Mouse (Mus musculus) layer of hippocampus, postnatal 14 days (tissue): ENCODE results near the gene Fance. TPM values are rescaled to one million over a fixed set of nuclear protein-coding genes. Genes with fewer than 3 reads are reported as not detected.
A peak's percentile ranks its signal among the peaks of the same experiment; 100 is the strongest.

ENCODE experiments used
- DNase-seq, 2 experiments: peaks; one replicate each; pipeline ENCODE4 v3.0.0; 2021 to 2022; ENCODE audit warnings: low spot score in 2 of 2, mixed read lengths in 1 of 2
- long read RNA-seq, 2 experiments: library from polyadenylated mRNA; stranded (forward); transcript quantifications; one replicate each; pipeline ENCODE4 v2.0.0; 2021
- total RNA-seq, 2 experiments: library from RNA; stranded (reverse); gene quantifications; 2 replicates each; pipeline ENCODE4 v1.2.3; 2021

Gene Fance
- total RNA-seq = 10 to 100 TPM; 23.0 to 28.2 TPM
- long read RNA-seq, experiment 1, partial matches to known transcripts = 1 of 35 reads
- long read RNA-seq, experiment 1, other reads (novel, unspliced or antisense) = 27 of 35 reads
- long read RNA-seq, experiment 2, transcript Fance-203 (10 exons, 2,025 nt) = major isoform, 5 of 23 reads
- long read RNA-seq, experiment 2, partial matches to known transcripts = 1 of 23 reads
- long read RNA-seq, experiment 2, other reads (novel, unspliced or antisense) = 15 of 23 reads

DNA sequence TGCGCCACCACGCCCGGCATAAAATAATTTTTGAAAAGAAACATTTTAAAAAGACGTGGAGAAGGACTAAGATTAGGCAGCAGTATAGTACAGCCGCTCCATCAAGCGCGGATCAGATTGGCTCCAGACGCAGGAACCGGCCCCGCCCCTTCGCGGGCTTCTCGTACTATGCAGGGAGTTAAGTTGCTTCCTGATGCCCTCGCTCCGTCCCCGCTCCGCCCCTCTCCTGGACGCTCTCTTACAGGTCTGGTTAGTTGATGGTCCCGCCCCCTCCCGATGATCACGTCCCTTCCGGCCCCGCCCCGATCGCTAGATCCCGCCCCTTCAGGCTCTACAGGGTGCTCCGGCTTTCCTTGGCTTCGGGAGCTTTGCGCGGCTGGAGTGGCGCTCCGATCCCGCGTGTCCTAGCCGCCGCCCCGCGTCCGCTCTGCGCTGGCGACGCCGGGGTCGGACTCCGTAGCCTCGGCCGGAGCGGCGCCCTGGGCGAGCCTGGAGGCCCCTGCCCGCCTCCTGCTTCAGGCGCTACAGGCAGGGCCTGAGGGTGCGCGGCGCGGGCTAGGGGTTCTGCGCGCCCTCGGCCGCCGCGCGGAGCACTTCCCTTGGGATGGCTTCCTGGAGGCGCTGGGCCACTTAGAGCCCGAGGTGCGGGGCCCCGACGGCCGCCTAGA lies at the start of gene Fance:
Gene Fance (plus strand): TSS at position 308 of the 668 bp plus-strand sequence.
- peak; percentile 82 to 95 for DNase-seq

DNA sequence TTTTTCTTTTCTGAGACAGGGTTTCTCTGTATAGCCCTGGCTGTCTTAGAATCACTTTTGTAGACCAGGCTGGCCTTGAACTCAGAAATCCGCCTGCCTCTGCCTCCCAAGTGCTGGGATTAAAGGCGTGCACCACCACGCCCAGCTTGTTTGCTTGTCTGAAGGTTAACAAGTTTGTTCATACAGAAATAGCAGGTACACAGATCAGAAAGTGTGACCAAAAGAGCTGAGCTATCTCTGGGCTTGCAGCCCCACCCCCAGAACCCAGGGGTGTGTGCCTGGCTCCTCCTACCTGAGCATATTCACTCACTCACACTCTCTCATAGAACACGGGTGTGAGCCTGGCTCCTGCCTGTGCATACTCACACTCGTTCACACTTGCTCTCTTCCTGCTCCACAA lies 46.1 kb upstream of the Fance start:
- DNase-seq = no peak

DNA sequence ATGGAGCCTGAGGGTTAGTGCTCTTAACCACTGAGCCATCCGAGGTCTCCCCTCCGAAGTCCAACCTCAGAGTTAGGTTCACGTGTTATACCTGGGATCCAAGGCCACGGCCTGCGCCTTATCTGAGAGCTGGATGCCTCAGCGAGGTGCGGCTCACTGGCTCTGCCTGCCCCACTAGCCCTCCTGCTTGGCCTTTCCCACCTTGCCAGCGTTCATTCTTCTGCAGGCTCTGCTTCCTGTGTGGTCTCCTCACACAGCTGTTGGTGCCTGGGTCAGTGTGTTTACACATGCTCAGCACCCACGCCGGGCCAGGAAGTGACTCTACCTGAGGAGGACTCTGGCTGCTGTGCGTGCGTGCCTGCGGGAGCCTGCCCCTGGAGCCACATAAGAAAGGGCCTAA lies 43.2 kb upstream of the Fance start:
- no peak for DNase-seq

DNA sequence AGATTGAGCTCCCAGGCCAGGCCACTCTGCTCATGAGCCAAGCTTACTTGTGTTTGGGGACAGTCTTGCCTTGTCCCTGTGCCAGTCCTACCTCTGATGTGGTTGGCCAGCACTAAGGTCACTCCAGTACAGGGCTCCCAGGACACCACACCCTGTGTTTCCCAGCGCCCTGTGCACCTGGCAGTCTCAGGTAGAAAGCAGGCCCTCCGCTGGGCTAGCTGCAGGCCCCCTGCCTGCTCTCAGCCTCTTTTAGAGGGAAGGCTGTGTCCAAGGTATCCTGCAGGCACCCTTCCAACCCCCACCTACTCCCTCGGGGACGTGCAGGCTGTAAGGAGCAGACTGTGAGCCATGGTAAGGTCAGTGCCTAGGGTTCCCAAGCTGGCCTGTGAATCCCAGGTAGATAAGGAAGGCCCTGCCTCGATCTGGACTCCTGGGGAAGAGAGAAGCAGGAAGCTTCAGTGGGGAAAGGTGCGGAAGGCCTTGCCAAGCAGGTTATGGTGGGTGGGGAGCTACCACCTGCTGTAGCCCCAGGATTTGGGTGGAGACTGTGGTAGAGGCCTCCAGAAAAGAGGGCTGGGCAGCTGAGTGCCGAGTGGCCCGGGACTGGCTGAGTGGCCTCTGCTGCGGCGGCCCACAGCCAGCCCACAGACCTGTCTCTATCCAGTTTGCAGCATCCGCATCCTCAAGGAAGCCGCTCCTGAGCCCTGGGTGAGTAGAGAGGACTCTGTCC lies 41.6 kb upstream of the Fance start:
- DNase-seq = no peak

DNA sequence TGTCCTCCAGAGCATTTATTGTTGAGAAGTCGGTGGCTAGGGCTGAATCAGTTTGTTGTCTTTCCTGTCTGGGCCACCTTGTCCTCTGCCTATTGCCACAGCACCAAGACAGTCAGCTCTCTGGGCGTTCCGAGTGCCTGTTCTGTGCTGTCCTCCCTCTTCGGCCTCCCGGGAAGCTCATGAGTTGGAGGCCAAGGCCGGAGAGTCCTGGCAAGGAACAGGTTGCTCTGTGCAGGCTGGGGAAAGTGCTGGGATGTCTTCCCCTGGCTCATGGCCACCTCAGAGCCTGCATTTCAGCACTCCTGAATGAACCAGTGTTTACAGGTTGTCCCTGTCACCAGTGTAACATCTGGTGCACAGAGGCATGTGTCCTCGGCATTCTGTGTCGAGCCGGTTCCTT lies 41.0 kb upstream of the Fance start:
- no peak for DNase-seq

DNA sequence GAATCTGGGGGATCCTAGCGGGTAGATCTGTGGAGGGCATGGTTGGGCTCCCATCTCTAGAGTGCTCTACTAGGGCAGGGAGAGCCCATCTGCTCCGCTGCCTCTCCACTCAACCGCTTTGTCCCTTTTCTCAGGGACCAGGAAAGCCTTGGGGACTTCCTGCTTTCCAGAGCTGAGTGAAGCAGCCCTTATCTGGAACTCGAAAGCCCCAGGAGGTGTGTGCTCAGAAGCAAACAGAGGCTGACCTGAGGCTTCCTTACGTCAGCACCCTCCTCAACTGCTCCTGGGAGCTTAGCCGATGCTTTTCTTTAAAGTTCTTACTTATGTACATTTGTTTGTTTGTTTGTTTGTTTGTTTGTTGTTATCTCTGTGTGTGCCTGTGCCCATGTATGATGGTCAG lies 40.5 kb upstream of the Fance start:
- DNase-seq = no peak

DNA sequence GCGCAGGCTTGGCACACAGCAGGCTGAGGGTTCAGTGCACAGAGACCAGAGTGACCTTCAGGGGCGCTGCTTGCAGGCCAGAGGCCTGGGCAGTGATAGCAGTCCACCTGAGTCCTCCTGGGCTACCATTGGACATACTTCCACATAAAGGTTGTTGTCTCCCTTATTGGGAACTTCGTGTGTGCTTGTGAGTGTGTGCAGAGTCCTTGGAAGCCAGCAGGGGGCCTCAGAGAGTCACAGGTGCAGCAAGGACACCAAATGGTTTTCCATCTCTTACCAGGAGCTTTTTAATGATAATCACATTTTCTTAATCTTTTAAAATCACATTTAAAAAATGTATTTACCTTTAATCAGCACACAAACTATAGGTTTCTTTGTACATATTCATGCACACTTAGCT lies 38.6 kb upstream of the Fance start:
- DNase-seq = no peak

DNA sequence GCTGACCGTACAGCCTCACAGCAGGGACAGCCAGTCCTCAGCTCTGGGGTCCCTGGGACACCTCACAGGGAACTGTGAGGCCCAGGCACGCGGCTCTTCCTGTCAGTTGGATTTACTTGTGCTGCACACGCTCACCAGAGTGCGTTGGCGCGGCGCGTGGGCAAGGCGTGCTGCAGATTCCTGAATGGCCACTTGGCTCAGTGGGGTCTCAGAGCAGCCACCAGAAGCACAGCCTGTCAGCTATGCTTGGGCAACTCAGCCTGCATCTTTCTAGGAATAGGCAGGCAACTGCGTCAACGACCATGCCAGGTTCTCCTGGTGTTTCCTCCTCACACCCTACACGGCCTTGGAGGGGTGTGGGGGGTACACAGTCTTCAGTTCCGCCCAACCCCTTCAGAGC lies 36.1 kb upstream of the Fance start:
- DNase-seq = no peak

DNA sequence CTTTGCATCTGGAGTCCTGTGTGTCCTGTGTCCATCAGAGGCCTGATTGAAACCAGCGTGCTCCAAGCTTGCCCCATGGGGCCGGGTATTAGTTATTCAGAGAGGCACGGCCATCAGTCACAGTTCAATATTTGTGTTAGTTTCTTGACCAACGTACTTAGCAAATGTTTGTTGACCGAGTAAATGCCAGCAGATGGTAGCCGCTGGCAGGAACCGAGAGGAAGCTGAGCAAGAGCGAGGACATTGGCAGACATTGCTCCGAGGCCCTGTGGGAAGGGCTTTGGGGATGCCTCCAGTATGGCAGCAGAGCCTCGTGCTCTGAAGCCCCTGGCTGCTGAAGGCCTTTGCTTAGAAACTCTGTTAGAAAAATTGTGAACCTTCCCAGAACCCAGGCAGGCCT lies 35.6 kb upstream of the Fance start:
- no peak for DNase-seq

GRCm38 (mm10) chr17:28278156-28278555 lies 35.2 kb upstream of the Fance start:
- DNase-seq = no peak

- no peak for DNase-seq
Measured at GRCm38 (mm10) chr17:28279236-28279635, 34.1 kb upstream of the Fance start.

DNA sequence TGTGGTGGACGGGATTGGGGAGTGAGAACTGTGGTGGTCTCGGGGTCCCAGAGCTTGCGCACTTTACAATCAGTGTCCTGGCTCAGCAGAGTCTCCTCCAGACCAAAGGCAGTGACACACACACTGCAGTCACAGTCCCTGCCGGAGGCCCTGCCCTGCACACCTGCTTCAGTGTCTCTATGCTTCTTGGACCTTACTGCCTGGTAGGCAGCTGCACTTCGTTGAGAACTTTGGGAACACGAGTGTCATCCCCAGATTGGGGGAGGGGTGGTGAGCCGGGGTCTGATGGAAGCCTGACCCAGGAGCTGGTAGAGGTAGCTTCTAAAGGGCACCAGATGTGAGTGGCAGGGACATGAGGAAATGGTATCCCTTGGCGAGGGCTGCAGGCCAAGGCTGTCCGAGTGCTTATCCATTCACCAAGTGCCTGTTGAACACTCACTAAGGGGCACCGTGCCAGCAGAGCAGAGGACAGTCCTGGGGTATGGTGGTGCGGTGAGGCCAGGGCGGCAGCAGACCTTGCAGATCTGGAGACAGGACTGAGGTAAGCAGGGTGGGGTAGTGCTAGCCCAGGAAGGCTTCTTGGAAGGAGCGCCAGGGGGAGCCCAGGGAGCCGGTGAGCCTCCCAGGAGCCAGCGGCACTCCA lies 33.4 kb upstream of the Fance start:
- no peak for DNase-seq

DNA sequence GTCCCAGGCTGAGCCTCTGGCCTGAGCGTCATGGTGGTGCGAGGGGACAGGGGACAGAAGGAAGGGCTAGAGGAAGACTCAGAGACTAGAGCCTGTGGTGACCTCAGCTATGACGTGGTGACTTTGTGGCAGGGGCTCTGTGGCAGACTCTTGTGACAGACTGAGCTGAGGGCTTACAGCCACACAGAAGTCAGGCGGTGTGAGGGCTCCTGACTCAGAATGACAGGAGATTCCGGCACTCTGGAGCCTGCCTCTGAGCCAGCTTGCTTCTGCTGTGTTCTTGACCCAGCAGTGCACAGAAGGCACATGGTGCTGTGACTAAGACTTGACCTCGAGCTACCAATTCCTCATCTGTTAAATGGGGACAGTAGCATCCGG lies 32.9 kb upstream of the Fance start:
- DNase-seq = no peak

DNA sequence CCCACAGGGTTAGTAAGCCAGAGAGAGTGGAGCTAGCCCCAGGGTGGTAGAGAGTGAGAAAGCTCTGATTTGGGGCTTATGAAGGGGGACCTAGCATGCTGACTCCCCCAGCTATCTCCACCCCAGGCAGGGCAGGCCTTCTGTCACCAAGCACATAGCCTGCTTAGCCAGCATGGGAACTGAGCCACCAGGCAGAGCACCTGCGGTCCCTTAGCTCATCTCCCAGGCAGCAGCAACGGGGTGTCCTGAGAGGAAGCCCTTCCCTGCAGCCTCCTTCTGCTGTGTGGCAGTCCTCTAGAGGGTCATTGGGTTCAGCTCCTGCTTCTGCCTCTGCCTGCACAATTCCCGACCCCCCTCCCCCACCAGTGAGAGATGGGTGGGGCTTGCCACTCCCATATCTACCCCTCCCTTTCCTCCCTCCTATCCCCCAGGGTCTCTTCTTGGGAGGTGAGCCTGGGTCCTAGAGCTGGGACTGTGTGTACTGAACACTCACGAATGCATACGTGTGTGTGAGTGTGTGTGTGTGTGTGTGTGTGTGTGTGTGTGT lies 32.4 kb upstream of the Fance start:
- no peak for DNase-seq

DNA sequence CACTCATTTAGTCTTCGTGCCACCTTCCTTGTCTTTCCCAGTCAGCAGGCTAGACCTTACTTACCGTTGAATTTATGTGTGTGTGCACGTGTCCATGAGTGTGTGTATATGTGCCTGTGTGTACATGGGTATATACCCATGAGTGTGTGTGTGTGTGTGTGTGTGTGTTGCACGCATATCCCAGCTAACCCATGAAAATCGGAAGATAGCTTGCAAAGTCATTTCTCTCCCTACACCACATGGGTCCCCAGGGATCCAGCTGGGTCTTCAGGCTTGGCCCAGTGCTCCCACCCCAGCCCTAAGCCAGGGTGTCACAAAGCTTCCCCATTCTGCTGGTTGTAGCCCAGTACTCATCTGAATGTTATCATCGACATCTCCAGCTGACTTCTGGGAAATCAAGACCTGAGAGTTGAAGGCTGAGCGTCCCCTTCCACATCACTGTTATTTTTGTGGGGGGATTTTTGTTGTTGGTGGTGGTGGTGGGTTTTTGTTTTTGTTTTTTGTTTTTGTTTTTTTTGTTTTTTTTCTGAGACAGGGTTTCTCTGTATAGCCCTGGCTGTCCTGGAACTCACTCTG lies 31.4 kb upstream of the Fance start:
- DNase-seq = no peak

GRCm38 (mm10) chr17:28283199-28283598 lies 30.1 kb upstream of the Fance start:
- no peak for DNase-seq

DNA sequence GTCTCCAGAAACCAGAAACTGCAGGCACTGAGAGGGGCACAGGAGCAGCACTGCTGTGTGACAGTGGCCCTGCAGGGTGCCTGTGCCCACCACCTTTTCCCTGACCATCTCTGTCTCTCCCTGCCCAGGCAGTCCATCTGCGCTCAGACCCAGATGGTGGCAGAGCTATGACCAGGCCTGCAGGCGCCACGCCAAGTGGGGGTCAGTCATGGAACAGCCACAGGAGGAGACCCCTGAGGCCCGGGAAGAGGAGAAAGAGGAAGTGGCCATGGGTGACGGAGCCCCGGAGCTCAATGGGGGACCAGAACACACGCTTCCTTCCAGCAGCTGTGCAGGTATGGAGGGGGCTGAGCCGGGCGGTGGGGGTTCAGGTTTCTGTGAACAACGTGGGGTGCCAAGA lies 27.2 kb upstream of the Fance start:
- DNase-seq = no peak

DNA sequence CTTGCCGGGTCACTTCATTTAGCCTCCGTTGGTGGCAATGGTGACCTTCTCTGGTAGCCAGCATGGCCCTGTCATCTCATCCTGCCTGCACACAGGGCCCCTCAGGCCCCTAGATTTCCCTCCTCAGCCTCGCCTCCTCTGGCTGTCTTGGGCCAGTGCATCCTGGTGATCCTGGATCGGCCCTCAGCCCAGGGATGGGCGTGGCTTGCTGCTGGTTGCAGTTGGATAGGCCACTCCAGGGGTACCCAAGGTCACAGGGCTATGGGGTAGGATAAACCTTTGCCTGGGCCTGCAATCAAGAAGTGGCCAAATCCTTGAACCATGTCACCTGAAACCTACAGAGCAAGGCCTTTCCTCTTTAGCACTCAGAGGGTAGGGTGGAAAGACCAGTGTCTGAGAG lies 26.4 kb upstream of the Fance start:
- DNase-seq = no peak

DNA sequence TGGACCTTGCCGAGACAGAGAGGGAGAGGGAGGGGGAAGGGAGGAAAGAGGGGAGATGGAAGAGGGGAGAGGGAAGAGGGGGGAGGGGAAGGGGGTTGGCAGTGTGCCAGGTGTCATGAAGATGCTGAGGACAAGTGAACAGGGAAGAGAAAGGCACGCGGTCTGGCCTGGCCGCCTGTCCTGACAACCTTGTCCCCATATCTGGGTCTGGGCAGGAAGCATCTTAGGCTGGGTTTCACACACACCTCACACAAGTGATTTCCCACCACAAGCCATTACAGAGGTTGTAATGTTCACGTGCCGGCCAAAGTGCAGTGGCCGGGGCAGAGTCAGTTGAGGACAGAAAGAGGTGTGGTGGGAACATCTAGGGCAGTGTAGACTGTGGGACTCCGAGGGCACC lies 25.7 kb upstream of the Fance start:
- no peak for DNase-seq

DNA sequence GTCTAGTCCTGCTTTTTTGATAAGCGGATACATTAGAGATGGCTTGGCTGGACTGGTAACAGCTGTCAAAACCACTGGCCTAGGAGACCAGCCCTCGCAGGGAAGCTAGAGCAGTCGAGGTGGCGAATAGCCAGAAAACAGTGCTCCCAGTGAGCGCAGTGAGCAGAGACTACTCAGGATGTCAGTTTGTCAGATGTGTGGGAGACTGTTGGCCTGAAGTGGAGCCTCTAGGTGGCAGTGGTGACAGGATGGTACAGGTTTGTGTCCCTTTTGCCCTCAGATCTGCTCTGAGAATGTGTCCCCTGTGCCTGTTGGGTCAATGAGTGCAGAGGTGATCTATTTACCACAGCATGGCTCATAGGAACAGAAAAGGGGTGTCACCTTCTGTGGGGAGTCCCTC lies 25.3 kb upstream of the Fance start:
- DNase-seq = no peak

- DNase-seq = peak; percentile 39 to 67
Measured at GRCm38 (mm10) chr17:28290262-28290661, 23.1 kb upstream of the Fance start.
